ENCODE assay signal across 27 mouse cellular contexts in genomic region chr12:25312390-25312789, GRCm38 (mm10).
DNase-seq lines count a peak whose midpoint lies in the region; ATAC-seq lines count a peak whose summit lies in the region.
"Had no signal": no experiment of that assay in that cellular context is flagged by ENCODE, and none has a peak within 500 bp of the region (broad histone marks: within the 10 kb centered on the region; RNA-seq: fewer than 3 reads in every experiment).

No protein-coding gene starts in this region.

- H3K4me3 ChIP-seq in embryonic facial prominence, embryonic 14.5 days (ENCODE audit: low read depth, low read length) = no peak overlapping the region
- no peak overlapping the region for H3K4me3 ChIP-seq in embryonic facial prominence, embryonic 10.5 days
- H3K4me3 ChIP-seq in lung, embryonic 15.5 days = no peak overlapping the region
- H3K4me3 ChIP-seq: embryonic facial prominence, embryonic 15.5 days; gastrocnemius, adult 2 months; hindbrain, embryonic 10.5 days; hindbrain, embryonic 13.5 days had no signal

- H3K36me3 ChIP-seq in embryonic facial prominence, embryonic 14.5 days (ENCODE audit: control insufficient read depth, insufficient read depth, low read length) = no peaks in the 10 kb centered on the region
- no peaks in the 10 kb centered on the region for H3K36me3 ChIP-seq in embryonic facial prominence, embryonic 10.5 days (replicated peaks)
- H3K36me3 ChIP-seq in lung, embryonic 15.5 days = no peaks in the 10 kb centered on the region
- H3K36me3 ChIP-seq: embryonic facial prominence, embryonic 15.5 days; G1E; hindbrain, embryonic 10.5 days; hindbrain, embryonic 13.5 days had no signal

- H3K9me3 ChIP-seq in embryonic facial prominence, embryonic 14.5 days (ENCODE audit: control insufficient read depth, low read length) = no peaks in the 10 kb centered on the region
- H3K9me3 ChIP-seq in embryonic facial prominence, embryonic 10.5 days = no peaks in the 10 kb centered on the region
- H3K9me3 ChIP-seq in lung, embryonic 15.5 days = no peaks in the 10 kb centered on the region
- H3K9me3 ChIP-seq: embryonic facial prominence, embryonic 15.5 days; hindbrain, embryonic 10.5 days; hindbrain, embryonic 13.5 days had no signal

- H3K4me1 ChIP-seq in embryonic facial prominence, embryonic 14.5 days (ENCODE audit: control insufficient read depth, insufficient read depth, low read length) = no peaks in the 10 kb centered on the region; the same call in 1 of the 2 replicates
- H3K4me1 ChIP-seq in embryonic facial prominence, embryonic 10.5 days = peaks cover 12% of the 10 kb centered on the region
- peaks cover 21% of the 10 kb centered on the region for H3K4me1 ChIP-seq in lung, embryonic 15.5 days
- H3K4me1 ChIP-seq: hindbrain, embryonic 13.5 days had no signal

- H3K27ac ChIP-seq in embryonic facial prominence, embryonic 14.5 days (replicated peaks; ENCODE audit: low read depth, low read length) = no peak overlapping the region
- no peak overlapping the region for H3K27ac ChIP-seq in embryonic facial prominence, embryonic 10.5 days (replicated peaks)
- peak overlapping the region; percentile 69 for H3K27ac ChIP-seq in lung, embryonic 15.5 days
- H3K27ac ChIP-seq: embryonic facial prominence, embryonic 15.5 days; gastrocnemius, adult 2 months; hindbrain, embryonic 10.5 days; hindbrain, embryonic 13.5 days had no signal

- H3K27me3 ChIP-seq in embryonic facial prominence, embryonic 14.5 days (replicated peaks; ENCODE audit: control insufficient read depth, insufficient read depth, low read length) = no peaks in the 10 kb centered on the region
- no peaks in the 10 kb centered on the region for H3K27me3 ChIP-seq in embryonic facial prominence, embryonic 10.5 days (replicated peaks; ENCODE audit: low read depth, poor library complexity, severe bottlenecking)
- no peaks in the 10 kb centered on the region for H3K27me3 ChIP-seq in lung, embryonic 15.5 days
- H3K27me3 ChIP-seq: embryonic facial prominence, embryonic 15.5 days; hindbrain, embryonic 13.5 days; Patski had no signal

- DNase-seq in embryonic facial prominence, embryonic 14.5 days (ENCODE audit: low spot score) = peak; percentile 22
- no peak for DNase-seq in embryonic facial prominence, embryonic 10.5 days (ENCODE audit: low spot score)
- DNase-seq in lung, postnatal 14 days = no peak
- DNase-seq in lung, postnatal 25 days (ENCODE audit: low spot score) = peak; percentile 58
- no peak for DNase-seq in lung, adult 18-20 months
- peak; percentile 53 for DNase-seq in lung, postnatal 36 days
- DNase-seq in retina, postnatal 1 day = no peak
- DNase-seq: adrenal gland, postnatal 10 days; adrenal gland, postnatal 36 days; cerebellum, adult 11 months; cerebellum, adult 2 months; cerebellum, adult 9-11 months; cerebellum, postnatal 25 days; embryo, embryonic 11 days; forebrain, postnatal 0 days; gastrocnemius, adult 2 months; gastrocnemius, postnatal 14 days; heart, postnatal 36 days had no signal

- no peak overlapping the region for H3K9ac ChIP-seq in embryonic facial prominence, embryonic 14.5 days (ENCODE audit: low read depth, low read length)
- H3K9ac ChIP-seq in lung, embryonic 15.5 days = no peak overlapping the region
- H3K9ac ChIP-seq: embryonic facial prominence, embryonic 15.5 days; forebrain, postnatal 0 days; hindbrain, embryonic 13.5 days had no signal

- ATAC-seq in embryonic facial prominence, embryonic 14.5 days (ENCODE audit: low read depth) = no peak
- no peak for ATAC-seq in lung, embryonic 15.5 days (ENCODE audit: borderline replicate concordance, extremely low read depth, low FRiP score, low TSS enrichment)
- ATAC-seq: forebrain, embryonic 14.5 days; forebrain, postnatal 0 days; hindbrain, embryonic 16.5 days; Patski had no signal

- H3K4me2 ChIP-seq in embryonic facial prominence, embryonic 14.5 days (ENCODE audit: low read depth, low read length) = no peak overlapping the region
- no peak overlapping the region for H3K4me2 ChIP-seq in lung, embryonic 15.5 days
- H3K4me2 ChIP-seq: embryonic facial prominence, embryonic 15.5 days; heart, embryonic 11.5 days; hindbrain, embryonic 13.5 days had no signal

- 72% methylated on average over 2 of the region's 2 CpGs for WGBS in embryonic facial prominence, embryonic 14.5 days
- WGBS in embryonic facial prominence, embryonic 10.5 days = 92% methylated on average over 2 of the region's 2 CpGs
- 67% methylated on average over 2 of the region's 2 CpGs for WGBS in lung, embryonic 15.5 days

Comparison
In these comparisons a context has a peak if more than half of its experiments do, and no peak if none do; other contexts are left out.
1. DNase-seq: peak in embryonic facial prominence, embryonic 14.5 days (single experiment), lung, postnatal 25 days (single experiment) and lung, postnatal 36 days (single experiment); none in embryonic facial prominence, embryonic 10.5 days (single experiment), lung, postnatal 14 days (single experiment), lung, adult 18-20 months (0 of 2) and retina, postnatal 1 day (single experiment).